Mouse (Mus musculus) hindbrain, embryonic 15.5 days (tissue): ENCODE data around the gene Rnaseh2a. TPM values are rescaled to one million over a fixed set of nuclear protein-coding genes. Genes with fewer than 3 reads are reported as not detected.

Source experiments
- ATAC-seq: fragments of 200-750 bp; cut with Nextera tagmentation; 2 replicates; pipeline ENCODE4 v1.8.0; 2017; ENCODE audit warnings: low read depth, moderate number of reproducible peaks, moderate TSS enrichment; ENCODE audit not compliant: low FRiP score
- H3K27ac ChIP-seq: fragments of 300-500 bp; sonication (generic); replicated peaks from 2 replicates; pipeline ENCODE4 v1.5.1; 2015; ENCODE audit warnings: mild to moderate bottlenecking, inconsistent platforms
- H3K27me3 ChIP-seq: fragments of 300-500 bp; sonication (generic); 2 replicates; pipeline ENCODE4 v1.6.1; 2015; ENCODE audit warnings: control low read depth, inconsistent platforms
- H3K36me3 ChIP-seq: fragments of 300-500 bp; sonication (generic); 2 replicates; pipeline ENCODE4 v1.6.1; 2015; ENCODE audit warnings: control low read depth, inconsistent platforms
- H3K4me1 ChIP-seq: fragments of 300-500 bp; sonication (generic); replicated peaks from 2 replicates; pipeline ENCODE4 v1.6.1; 2015; ENCODE audit warnings: control low read depth, inconsistent platforms
- H3K4me2 ChIP-seq: fragments of 300-500 bp; sonication (generic); 2 replicates; pipeline ENCODE4 v1.6.1; 2015; ENCODE audit warnings: moderate library complexity, mild to moderate bottlenecking, inconsistent platforms
- H3K4me3 ChIP-seq: fragments of 300-500 bp; sonication (generic); 2 replicates; pipeline ENCODE4 v1.5.1; 2015; ENCODE audit warnings: mild to moderate bottlenecking, inconsistent platforms
- H3K9ac ChIP-seq: fragments of 300-500 bp; sonication (generic); 2 replicates; pipeline ENCODE4 v1.6.1; 2015; ENCODE audit warnings: inconsistent platforms
- H3K9me3 ChIP-seq: fragments of 300-500 bp; sonication (generic); 2 replicates; pipeline ENCODE4 v1.6.1; 2016; ENCODE audit warnings: control low read depth, inconsistent platforms
- WGBS: fragments of 180-500 bp; shearing (Covaris S2); methylation state at CpG from one replicate; pipeline ENCODE4 v1.1.7; 2015; 5-methylcytosine and 5-hydroxymethylcytosine counted together
- polyA plus RNA-seq: library from polyadenylated mRNA; unstranded; fragments of >200 nt; fragmentation: Nextera tagmentation; extraction: Ambion mirVana; gene quantifications from 2 replicates; pipeline ENCODE4 v1.2.1, GENCODE M21; 2015

The Rnaseh2a gene
- polyA plus RNA-seq, 1 experiment from 2014 or later = 59.8 TPM

DNA sequence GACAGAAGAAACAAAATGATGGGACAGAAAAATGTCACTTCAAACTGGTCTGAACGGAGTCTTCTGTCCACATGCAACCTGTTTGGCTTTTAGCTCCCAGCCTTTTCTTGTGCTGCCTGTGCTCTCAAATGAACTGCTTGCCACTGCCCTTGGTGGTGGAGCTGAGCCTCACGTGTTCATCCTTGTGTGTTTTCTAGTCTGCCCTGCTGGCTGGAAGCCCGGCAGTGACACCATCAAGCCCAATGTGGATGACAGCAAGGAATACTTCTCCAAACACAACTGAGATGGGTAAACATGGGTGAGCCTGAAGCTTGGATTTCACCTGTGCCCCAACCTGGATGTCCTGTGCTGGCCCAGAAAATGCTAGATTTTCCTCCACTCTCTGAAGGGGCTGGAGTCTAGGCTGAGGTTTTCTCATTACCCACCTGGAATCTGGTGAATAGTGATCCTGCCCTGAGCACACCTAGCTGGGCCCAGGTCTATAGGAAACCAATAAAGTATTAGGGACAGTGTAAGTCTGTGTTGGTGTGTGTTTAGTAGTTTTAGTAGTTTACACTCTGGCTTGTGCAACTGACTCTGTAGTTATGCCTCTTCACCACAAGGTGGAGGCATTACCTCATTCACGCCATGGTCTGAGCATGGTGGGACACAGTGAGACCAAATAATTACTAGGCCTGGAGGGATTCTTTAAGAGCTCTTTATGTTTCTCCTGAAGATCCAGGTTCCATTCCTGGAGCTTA lies 4.4 kb upstream of the Rnaseh2a start:
- peaks cover 59% of the 10 kb centered on the region for H3K4me1 ChIP-seq

DNA sequence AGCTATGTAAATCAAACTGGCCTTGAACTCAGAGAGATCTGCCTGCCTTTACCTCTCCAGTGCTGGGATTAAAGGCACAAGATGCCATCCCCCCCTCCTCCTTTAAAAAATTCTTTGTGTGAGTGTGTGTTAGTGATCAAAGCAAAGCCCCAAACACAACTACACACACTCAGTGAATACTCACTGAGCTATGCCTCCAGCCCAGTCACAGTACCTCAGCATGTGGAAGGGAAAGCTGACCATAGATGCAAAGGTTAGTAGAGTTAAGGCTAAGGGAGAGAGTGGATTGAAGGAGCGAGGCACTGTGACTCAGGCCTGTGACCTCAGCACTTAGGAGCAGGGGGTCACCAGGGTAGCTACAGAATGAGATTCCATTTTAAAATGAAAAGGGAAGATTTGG lies 3.5 kb upstream of the Rnaseh2a start:
- Histone ChIP-seq H3K4me2 (no peak overlapping the region), H3K27me3 (no peaks in the 10 kb centered on the region), H3K4me1 (peaks cover 59% of the 10 kb centered on the region), H3K27ac (no peak overlapping the region), H3K36me3 (peaks cover 34% of the 10 kb centered on the region), H3K9ac (no peak overlapping the region), H3K4me3 (no peak overlapping the region), H3K9me3 (no peaks in the 10 kb centered on the region)
- ATAC-seq = no peak
- WGBS = 86% methylated on average over 1 of the region's 1 CpGs

More for the DNA sequence above, 4.4 kb upstream of the Rnaseh2a start:
- H3K9ac ChIP-seq = no peak overlapping the region
- WGBS = 60% methylated on average over 4 of the region's 4 CpGs
- no peak overlapping the region for H3K27ac ChIP-seq
- H3K9me3 ChIP-seq = no peaks in the 10 kb centered on the region
- ATAC-seq = no peak
- no peaks in the 10 kb centered on the region for H3K27me3 ChIP-seq
- peaks cover 34% of the 10 kb centered on the region for H3K36me3 ChIP-seq
- H3K4me3 ChIP-seq = no peak overlapping the region
- no peak overlapping the region for H3K4me2 ChIP-seq

- no peaks in the 10 kb centered on the region for H3K9me3 ChIP-seq
- no peak overlapping the region for H3K27ac ChIP-seq
- peak overlapping the region; percentile 82 for H3K9ac ChIP-seq
- H3K4me2 ChIP-seq = peak overlapping the region; percentile 72
- no peak for ATAC-seq
- H3K27me3 ChIP-seq = no peaks in the 10 kb centered on the region
- peaks cover 34% of the 10 kb centered on the region for H3K36me3 ChIP-seq
- 66% methylated on average over 5 of the region's 5 CpGs for WGBS
- H3K4me1 ChIP-seq = peaks cover 52% of the 10 kb centered on the region
- H3K4me3 ChIP-seq = peak overlapping the region; percentile 69
Measured at GRCm38 (mm10) chr8:84970913-84971312, 1.3 kb upstream of the Rnaseh2a start.

DNA sequence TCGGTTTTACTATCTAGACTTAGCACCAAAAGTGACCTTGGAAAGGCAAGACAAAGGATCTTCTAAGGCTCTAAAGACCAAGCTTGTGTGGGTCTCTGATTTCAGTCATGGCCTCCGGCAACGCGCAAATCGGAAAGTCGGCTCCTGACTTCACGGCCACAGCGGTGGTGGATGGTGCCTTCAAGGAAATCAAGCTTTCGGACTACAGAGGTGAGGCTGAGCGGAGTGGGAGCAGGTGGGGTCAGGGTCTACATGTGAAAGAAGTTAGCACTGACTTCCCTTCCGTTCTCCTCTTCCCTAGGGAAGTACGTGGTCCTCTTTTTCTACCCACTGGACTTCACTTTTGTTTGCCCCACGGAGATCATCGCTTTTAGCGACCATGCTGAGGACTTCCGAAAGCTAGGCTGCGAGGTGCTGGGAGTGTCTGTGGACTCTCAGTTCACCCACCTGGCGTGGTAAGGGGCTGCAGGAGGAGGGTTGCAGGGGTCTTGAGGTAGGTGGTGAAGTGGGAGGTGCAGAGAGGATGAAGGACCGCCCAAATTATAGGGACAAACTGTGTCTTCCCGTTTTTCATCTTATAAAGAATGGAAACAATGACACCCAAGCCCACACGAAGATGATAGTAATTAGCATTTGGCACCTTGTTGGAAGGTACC lies 696 bp upstream of the Rnaseh2a start:
- Histone ChIP-seq H3K9me3 (no peaks in the 10 kb centered on the region), H3K9ac (peak overlapping the region; percentile 82), H3K27me3 (no peaks in the 10 kb centered on the region), H3K36me3 (peaks cover 33% of the 10 kb centered on the region), H3K4me2 (peak overlapping the region; percentile 72), H3K4me3 (peak overlapping the region; percentile 69), H3K4me1 (peaks cover 49% of the 10 kb centered on the region), H3K27ac (peak overlapping the region; percentile 90)
- ATAC-seq = no peak
- 6% methylated on average over 21 of the region's 21 CpGs for WGBS

DNA sequence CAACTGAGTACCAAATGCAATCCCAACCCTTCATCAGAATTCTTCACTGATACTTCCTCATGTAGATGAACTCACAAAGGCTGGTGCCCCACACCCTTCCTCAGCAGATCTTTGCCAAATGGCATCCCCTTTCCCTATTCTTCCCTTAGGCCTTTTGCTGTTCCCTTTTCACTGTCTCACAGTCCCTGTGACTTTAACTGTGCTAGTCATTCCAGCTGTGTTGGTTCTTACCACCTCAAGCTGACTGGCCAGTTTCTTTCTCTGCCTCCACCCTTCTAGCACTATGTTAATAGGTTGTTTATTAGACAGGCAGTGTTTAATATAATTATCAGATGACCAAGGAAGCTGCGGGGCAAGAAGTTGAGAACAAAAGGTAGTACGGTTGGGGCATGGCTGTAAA lies 917 bp downstream of the Rnaseh2a start:
- H3K27ac ChIP-seq = peak overlapping the region; percentile 90
- H3K4me3 ChIP-seq = peak overlapping the region; percentile 69
- no peak for ATAC-seq
- H3K4me1 ChIP-seq = peaks cover 45% of the 10 kb centered on the region
- H3K36me3 ChIP-seq = peaks cover 21% of the 10 kb centered on the region
- no peaks in the 10 kb centered on the region for H3K9me3 ChIP-seq
- WGBS = 22% methylated on average over 2 of the region's 2 CpGs
- peak overlapping the region; percentile 82 for H3K9ac ChIP-seq
- H3K4me2 ChIP-seq = peak overlapping the region; percentile 72
- H3K27me3 ChIP-seq = no peaks in the 10 kb centered on the region

DNA sequence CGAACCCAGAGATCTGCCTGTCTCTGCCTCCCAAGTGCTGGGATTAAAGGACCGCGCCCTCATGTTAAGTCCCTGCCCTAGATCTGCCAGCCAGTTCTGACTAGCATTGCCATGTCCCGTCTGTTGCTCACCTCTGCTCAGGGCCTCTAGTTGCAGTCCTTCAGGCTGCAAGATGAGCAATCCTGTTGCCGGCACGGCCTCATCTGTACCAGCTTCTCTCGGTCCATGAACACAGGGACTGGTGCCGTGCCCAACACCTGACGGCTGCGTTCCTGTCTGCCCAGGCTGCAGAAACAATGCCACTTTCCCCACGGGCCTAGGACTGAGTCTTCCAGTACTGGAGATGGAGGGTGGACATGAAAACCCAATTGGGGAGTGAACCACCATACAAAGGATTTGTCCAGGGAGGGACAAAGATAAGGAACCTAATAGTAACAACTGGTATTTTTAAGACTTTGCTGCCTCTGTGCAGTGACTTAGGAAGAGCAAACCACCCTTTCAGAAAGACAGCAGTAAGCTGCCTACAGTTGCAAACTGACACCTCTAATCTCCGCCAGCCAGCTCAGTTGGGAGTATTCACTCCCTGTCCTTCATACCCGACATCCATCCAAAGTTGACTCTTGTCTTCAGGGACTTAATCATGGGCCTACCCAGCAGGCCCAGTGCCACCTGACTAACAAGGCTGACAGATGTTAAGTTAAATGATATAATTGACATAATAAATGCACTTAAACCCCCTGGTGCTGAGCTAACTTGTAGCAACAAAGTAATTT lies 1.8 kb downstream of the Rnaseh2a start:
- Histone ChIP-seq H3K4me1 (peaks cover 45% of the 10 kb centered on the region), H3K4me3 (no peak overlapping the region)

DNA sequence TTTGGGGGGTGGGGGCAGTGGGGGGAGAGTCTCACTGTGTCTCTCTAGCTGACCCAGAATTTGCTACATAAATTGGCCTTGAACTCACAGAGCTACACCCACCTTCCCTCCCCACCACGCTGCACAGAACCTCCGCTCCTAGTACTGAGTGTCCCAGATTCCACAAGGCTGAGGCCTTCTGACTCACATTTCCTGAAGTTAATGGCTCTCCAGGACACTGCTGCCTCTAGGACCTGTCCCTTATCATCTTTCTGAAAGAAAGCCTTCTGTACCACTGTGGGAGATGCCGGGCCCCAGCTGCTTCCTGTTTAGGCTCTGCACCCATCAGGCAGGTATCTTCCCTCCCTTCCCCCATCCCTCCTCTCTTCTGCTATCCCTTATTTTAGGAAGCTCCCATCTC lies 3.0 kb downstream of the Rnaseh2a start:
- WGBS = 60% methylated on average over 3 of the region's 3 CpGs
- peak overlapping the region; percentile 71 for H3K4me3 ChIP-seq
- H3K27ac ChIP-seq = peak overlapping the region; percentile 78; the same call in 1 of the 2 replicates
- peaks cover 45% of the 10 kb centered on the region for H3K4me1 ChIP-seq
- ATAC-seq = no peak
- H3K9ac ChIP-seq = peak overlapping the region; percentile 59; the same call in 1 of the 2 replicates
- H3K27me3 ChIP-seq = no peaks in the 10 kb centered on the region
- H3K9me3 ChIP-seq = no peaks in the 10 kb centered on the region
- peaks cover 5% of the 10 kb centered on the region; the same call in 1 of the 2 replicates for H3K36me3 ChIP-seq
- H3K4me2 ChIP-seq = peak overlapping the region; percentile 92

More for the DNA sequence above, 1.8 kb downstream of the Rnaseh2a start:
- Histone ChIP-seq H3K27ac (no peak overlapping the region; the same call in 1 of the 2 replicates), H3K4me2 (no peak overlapping the region), H3K36me3 (peaks cover 16% of the 10 kb centered on the region), H3K9me3 (no peaks in the 10 kb centered on the region), H3K9ac (no peak overlapping the region), H3K27me3 (no peaks in the 10 kb centered on the region)
- ATAC-seq = no peak
- WGBS = 90% methylated on average over 13 of the region's 13 CpGs

GRCm38 (mm10) chr8:84965731-84966291 lies 3.8 kb downstream of the Rnaseh2a start:
- Histone ChIP-seq H3K4me2 (peak overlapping the region; percentile 92), H3K4me3 (peak overlapping the region; percentile 71), H3K27me3 (no peaks in the 10 kb centered on the region), H3K36me3 (no peaks in the 10 kb centered on the region), H3K9me3 (no peaks in the 10 kb centered on the region), H3K27ac (peak overlapping the region; percentile 78), H3K9ac (peak overlapping the region; percentile 59), H3K4me1 (peaks cover 38% of the 10 kb centered on the region)
- peak; percentile 82 for ATAC-seq
- under 1% methylated on average over 41 of the region's 41 CpGs for WGBS

GRCm38 (mm10) chr8:84963952-84964351 lies 5.6 kb downstream of the Rnaseh2a start:
- Histone ChIP-seq H3K36me3 (0 out of 2 replicates have a peak, but pooled peaks cover 3% of the 10 kb centered on the region), H3K4me1 (peaks cover 33% of the 10 kb centered on the region), H3K9me3 (no peaks in the 10 kb centered on the region), H3K9ac (no peak overlapping the region), H3K4me2 (no peak overlapping the region), H3K27ac (no peak overlapping the region), H3K27me3 (no peaks in the 10 kb centered on the region), H3K4me3 (no peak overlapping the region)
- WGBS = 89% methylated on average over 4 of the region's 4 CpGs
- no peak for ATAC-seq

GRCm38 (mm10) chr8:84959811-84960210 lies 9.8 kb downstream of the Rnaseh2a start:
- Histone ChIP-seq H3K9ac (no peak overlapping the region), H3K4me2 (no peak overlapping the region), H3K27ac (no peak overlapping the region), H3K27me3 (no peaks in the 10 kb centered on the region), H3K4me1 (peaks cover 1% of the 10 kb centered on the region), H3K9me3 (no peaks in the 10 kb centered on the region), H3K4me3 (no peak overlapping the region), H3K36me3 (0 out of 2 replicates have a peak, but pooled peaks cover 3% of the 10 kb centered on the region)
- WGBS = 93% methylated on average over 7 of the region's 7 CpGs
- no peak for ATAC-seq

- no peaks in the 10 kb centered on the region for H3K9me3 ChIP-seq
- H3K4me1 ChIP-seq = no peaks in the 10 kb centered on the region
- H3K4me3 ChIP-seq = no peak overlapping the region
- H3K27me3 ChIP-seq = 0 out of 2 replicates have a peak, but pooled peaks cover 4% of the 10 kb centered on the region
- ATAC-seq = no peak
- H3K9ac ChIP-seq = no peak overlapping the region
- H3K27ac ChIP-seq = no peak overlapping the region
- 0 out of 2 replicates have a peak, but pooled peaks cover 3% of the 10 kb centered on the region for H3K36me3 ChIP-seq
- 40% methylated on average over 2 of the region's 2 CpGs for WGBS
- no peak overlapping the region for H3K4me2 ChIP-seq
Measured at GRCm38 (mm10) chr8:84956768-84957167, 12.8 kb downstream of the Rnaseh2a start.
